Mouse (Mus musculus) R1 (cell line): ENCODE data around the gene Cd200r1.
"Not testable (repeated sequence)": the region's sequence is repeated elsewhere in the genome, so short reads cannot be mapped to it uniquely, and the experiment has no call there.

ENCODE experiments used
- DNase-seq: peaks from one replicate; pipeline ENCODE4 v3.0.0-alpha.2; 2018; ENCODE audit warnings: low read depth, low spot score

Cd200r1 gene

GRCm38 (mm10) chr16:44766320-44766892, 870 bp downstream of the Cd200r1 start:
- no peak for DNase-seq

GRCm38 (mm10) chr16:44767506-44767905, 2.0 kb downstream of the Cd200r1 start:
- DNase-seq, result no peak

- peak; percentile 46 for DNase-seq
Measured at GRCm38 (mm10) chr16:44767967-44768366, 2.4 kb downstream of the Cd200r1 start.

GRCm38 (mm10) chr16:44772577-44772976, 7.0 kb downstream of the Cd200r1 start:
- no peak for DNase-seq

DNA sequence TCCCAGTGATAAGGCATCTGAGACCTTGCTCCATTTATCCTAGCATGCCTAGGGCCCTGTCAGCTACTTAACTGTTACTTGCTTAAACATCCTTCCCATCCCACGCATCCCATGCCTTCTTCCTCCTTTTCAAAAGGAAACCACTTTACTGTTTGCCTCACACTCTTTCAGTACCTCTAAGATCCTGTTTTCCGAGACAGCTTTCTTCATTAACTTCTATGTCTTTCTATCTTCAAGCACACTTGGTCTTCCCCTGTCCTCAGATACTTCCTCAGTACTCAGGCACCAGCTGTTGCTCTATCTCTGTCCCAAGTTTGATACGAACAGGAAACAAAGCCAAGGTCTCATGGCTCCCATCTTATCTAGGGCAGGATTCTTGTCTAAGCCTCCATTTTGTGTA, 8.1 kb downstream of the Cd200r1 start:
- no peak for DNase-seq

- no peak for DNase-seq
Measured at GRCm38 (mm10) chr16:44774201-44774600, 8.7 kb downstream of the Cd200r1 start.

GRCm38 (mm10) chr16:44778538-44779147, 13.1 kb downstream of the Cd200r1 start:
- DNase-seq, result no peak

- no peak for DNase-seq
Measured at GRCm38 (mm10) chr16:44779494-44779893, 14.0 kb downstream of the Cd200r1 start.

DNA sequence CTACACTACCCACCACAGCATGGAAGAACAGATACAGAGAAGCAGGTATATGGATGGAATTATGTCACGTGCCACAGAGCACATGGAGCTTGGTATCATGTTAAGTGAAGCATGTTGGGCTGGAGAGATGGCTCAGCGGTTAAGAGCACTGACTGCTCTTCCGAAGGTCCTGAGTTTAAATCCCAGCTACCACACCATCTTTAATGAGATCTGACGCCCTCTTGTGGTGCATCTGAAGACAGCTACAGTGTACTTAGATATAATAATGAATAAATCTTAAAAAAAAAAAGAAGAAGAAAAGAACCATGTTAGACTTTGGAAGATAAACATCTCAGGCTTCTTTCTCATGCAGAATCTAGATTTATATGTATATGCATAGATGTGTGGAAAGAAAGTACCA, 15.2 kb downstream of the Cd200r1 start:
- peak; percentile 30 for DNase-seq

DNA sequence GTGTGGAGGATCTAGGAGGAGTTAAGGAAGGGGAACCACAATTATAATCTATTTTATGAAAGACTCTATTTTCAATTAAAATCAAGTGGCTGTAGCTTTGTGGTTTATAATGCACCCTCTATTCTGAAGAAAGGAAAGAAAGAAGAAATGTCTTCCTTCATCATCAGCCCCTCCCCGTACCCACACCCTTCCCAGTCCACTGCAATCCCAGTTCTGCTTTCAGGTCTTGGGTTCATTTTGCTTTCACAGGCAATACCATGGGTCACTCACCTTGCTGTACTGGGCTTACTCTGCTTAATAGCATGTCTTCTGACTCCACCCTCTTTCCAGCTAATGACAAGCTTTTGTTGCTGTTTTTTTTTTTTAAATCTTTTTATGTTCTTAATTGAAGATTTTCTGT, 21.4 kb downstream of the Cd200r1 start:
- no peak for DNase-seq

DNA sequence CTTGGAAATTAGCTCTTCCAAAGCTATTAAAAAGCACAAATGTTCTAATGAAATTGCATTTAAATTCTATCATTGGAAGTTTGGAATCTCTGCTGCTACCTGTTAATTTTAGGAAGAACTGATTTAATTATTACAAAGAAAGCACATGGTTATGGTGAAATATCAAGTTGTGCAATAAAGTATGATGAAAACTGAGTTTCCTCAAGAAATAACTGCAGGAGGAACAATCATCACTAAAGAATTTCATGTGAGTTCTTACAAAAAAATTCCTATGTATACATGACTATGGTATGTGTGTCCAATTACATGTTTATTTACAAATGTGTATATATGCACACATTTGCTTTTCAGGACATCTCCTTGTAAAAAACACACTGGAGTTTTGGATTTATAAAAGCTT, 28.9 kb downstream of the Cd200r1 start:
- DNase-seq, result no peak

DNA sequence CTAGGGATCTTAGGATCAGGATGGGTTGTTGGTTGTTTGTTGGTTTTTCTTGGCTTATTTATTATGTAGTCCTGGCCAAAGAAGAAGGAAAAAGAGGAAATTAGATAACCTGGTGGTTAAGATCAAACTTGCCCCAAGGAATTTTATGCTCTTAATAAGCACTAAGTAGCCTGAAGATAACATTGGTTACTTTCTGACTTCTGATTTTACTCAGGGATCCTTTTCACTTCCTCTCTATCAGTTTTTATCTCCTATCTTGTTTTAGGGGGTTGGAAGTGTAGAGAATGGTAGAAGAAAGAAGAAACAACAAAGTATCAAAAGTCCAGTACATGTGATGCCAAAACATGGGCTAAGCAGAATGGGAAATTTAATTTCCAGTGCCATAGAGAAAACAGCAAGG, 40.4 kb downstream of the Cd200r1 start:
- DNase-seq, result no peak

- DNase-seq, result not testable (repeated sequence)
Measured at GRCm38 (mm10) chr16:44810223-44810622, 44.7 kb downstream of the Cd200r1 start.

DNA sequence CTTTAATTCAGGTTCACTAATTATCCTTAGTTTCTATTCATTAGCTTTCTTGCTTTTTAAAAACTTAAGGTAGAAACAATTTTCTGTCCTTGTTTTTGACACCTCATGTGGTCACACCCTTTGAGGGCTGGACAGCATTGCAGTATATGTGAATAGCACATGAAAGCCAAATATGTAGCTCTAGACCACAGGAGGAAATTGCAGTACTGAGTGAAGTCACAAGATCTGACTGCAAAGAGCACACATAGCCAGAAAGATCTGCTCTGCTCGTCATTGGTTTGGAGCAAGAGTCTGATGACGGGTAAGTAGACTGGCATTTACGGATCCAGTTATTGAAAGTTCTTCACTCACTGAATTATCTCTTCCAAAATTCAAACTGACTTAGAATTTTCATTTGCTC, 46.0 kb downstream of the Cd200r1 start, which contains the start of gene Cd200r4:
TSS of gene Cd200r4 (plus strand) at position 190 of the 400 bp plus-strand sequence.
- DNase-seq, result no peak

DNA sequence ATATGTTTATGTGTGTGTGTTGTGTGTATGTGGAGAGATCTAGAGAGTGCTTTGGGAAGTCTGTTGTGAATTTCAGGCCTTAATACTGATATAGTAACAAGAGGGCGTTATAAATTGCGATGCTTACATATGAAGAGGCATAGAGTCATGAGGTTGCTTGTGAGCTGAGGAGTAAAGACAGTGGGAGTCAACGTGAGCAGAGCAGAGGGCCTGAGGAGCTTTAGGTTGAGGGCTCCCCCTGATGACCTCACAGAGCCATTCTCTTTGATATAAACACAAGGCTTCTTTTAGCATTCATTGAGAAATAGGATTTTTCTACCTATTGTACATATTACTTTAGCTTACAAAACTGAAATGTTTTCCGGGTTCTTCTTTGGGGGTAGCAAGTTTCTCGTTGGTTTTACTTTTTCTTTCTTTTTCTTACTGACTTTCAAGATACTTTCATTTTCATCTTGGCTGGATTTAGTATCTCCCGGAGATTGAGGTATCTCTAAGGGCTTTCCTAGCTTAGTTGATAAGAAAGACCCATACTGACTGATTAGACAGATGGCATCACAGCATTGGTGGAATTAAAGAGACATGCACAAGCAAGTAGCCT, 47.0 kb downstream of the Cd200r1 start:
- no peak for DNase-seq

- no peak for DNase-seq
Measured at GRCm38 (mm10) chr16:44818010-44818409, 52.5 kb downstream of the Cd200r1 start.

DNA sequence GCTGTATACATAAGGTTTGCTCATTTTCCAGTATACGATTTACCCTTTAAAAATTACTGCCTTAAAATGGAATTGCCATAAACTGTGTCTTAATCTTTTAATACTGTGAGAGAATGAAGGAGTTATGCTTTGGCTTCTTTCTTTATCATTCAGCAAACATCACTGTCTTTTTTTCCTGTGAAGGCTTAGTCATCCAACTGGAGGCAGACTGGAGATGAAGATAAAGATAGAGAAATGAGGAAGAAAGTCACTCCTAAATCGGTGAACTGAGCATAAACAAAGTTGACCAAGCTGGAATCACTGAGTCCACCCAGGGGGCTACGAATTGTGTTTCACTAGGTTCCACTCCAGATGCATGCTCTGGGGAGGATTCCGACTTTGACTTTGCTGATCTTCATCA, 55.0 kb downstream of the Cd200r1 start:
- no peak for DNase-seq

DNA sequence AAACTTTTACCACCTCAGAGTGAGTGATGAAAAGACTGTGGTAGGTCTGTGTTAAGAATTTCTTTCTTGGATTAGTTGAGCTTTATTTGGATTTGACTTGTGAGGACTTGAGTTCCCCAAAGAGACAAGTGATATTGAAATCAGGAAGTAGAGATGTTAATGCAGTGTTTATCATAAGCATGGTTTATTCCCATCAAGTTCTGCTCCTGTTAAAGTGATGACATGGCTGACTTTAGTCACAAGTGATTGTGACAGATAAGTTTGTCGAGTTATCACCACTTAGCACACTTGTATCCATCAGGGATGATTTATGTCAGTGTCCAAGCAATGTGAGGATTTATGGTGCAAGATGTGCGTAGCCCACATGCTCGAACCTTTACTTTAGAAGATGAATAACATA, 66.8 kb downstream of the Cd200r1 start:
- no peak for DNase-seq

- not testable (repeated sequence) for DNase-seq
Measured at GRCm38 (mm10) chr16:44833189-44833588, 67.7 kb downstream of the Cd200r1 start.
